Mouse (Mus musculus) B cell, adult 2 months (primary cell): ENCODE measurements around the gene Zfp386.

Experiments
- DNase-seq, 2 experiments: peaks; one replicate each; pipeline ENCODE4 v3.0.0; 2022

Zfp386 gene

GRCm38 (mm10) chr12:116094765-116095555, 47.4 kb downstream of the Zfp386 start:
- no peak for DNase-seq

DNA sequence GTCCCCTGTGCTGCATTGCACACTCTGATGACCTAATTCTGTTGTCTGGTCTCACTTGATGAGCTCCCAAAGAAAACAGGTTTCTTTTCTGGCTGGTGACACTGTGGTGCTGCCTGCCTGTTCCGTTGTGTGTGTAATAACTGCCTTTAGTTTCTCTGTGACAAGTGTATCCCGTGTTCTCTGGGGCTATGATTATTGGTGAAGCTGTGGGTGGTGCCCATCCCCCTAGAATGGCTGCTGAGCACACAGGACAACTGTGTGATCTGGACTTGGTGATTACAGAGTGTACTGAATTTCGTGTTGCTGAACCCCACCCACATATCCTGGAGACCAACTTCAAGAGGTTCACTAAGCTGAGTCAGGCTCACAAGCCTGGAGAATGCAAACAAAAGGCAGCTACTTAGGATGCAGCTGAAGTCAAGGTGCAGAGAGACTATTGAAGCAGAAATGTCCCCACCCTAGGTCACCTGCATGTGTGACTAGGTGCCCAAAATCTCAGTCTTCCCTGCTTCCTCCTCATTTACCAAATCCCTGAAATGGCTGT, 48.9 kb downstream of the Zfp386 start:
- no peak for DNase-seq

DNA sequence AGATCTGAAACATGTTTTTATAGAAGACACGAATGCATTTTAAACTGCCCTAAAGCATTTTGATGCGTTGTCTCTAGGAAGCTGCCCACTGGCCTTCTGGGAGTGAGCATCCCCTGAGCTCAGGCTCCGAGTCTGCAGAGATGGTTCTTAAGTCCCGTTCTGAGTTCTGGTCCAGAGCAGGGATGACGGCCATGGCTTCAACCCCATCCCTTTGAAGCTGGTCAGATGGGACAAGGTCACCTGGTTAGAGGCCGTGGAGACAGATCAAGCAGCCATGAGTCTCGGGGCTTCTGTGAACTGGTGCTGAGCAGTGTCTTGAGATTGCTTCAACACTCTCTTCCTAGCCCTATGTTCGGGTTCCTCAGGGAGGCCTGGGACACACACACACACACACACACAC, 49.6 kb downstream of the Zfp386 start:
- DNase-seq: no peak

- no peak for DNase-seq
These were observed 54.4 kb downstream of the Zfp386 start for GRCm38 (mm10) chr12:116101945-116102344.

GRCm38 (mm10) chr12:116109451-116110353, 62.2 kb downstream of the Zfp386 start:
- DNase-seq: no peak

- DNase-seq: no peak
These were observed 63.6 kb downstream of the Zfp386 start for GRCm38 (mm10) chr12:116111007-116111694.
